Mouse (Mus musculus) liver, adult 2 months (tissue): Measurements from ENCODE around the gene Ppm1l. TPM values are rescaled to one million over a fixed set of nuclear protein-coding genes. Genes with fewer than 3 reads are reported as not detected.
A peak's percentile ranks its signal among the peaks of the same experiment; 100 is the strongest.
"Not testable (repeated sequence)": the region's sequence is repeated elsewhere in the genome, so short reads cannot be mapped to it uniquely, and the experiment has no call there.

Source experiments
- DNase-seq: peaks from one replicate; pipeline ENCODE4 v3.0.0-alpha.2; 2011; ENCODE audit warnings: low read depth, low spot score; ENCODE audit errors: extremely low read depth
- H3K27ac ChIP-seq: fragments of 200-500 bp; replicated peaks from 2 replicates; pipeline ENCODE4 v1.5.1; 2012; ENCODE audit warnings: low read depth, mild to moderate bottlenecking, control low read depth, inconsistent platforms, low read length; ENCODE audit not compliant: insufficient read depth
- H3K27me3 ChIP-seq: fragments of 200-500 bp; 2 replicates; pipeline ENCODE4 v1.6.1; 2012; ENCODE audit warnings: mild to moderate bottlenecking, moderate library complexity, low read length, inconsistent platforms; ENCODE audit not compliant: control insufficient read depth, insufficient read depth
- H3K36me3 ChIP-seq: fragments of 200-500 bp; 2 replicates; pipeline ENCODE4 v1.6.1; 2012; ENCODE audit warnings: low read length, inconsistent platforms; ENCODE audit not compliant: control insufficient read depth, insufficient read depth
- H3K4me1 ChIP-seq: fragments of 200-500 bp; 2 replicates; pipeline ENCODE4 v1.6.1; 2011; ENCODE audit warnings: low read length; ENCODE audit not compliant: control insufficient read depth, insufficient read depth
- H3K4me3 ChIP-seq: fragments of 200-500 bp; 2 replicates; pipeline ENCODE4 v1.5.1; 2011; ENCODE audit warnings: low read depth, mild to moderate bottlenecking, control low read depth, low read length, moderate library complexity; ENCODE audit not compliant: insufficient read depth
- H3K79me2 ChIP-seq: fragments of 200-500 bp; 2 replicates; pipeline ENCODE4 v1.6.1; 2012; ENCODE audit warnings: inconsistent platforms, mild to moderate bottlenecking, low read length, moderate library complexity; ENCODE audit not compliant: control insufficient read depth, insufficient read depth
- H3K9ac ChIP-seq: fragments of 200-500 bp; 2 replicates; pipeline ENCODE4 v1.6.1; 2012; ENCODE audit warnings: low read depth, mild to moderate bottlenecking, control low read depth, inconsistent platforms, low read length
- CTCF ChIP-seq: fragments of 200-500 bp; IDR thresholded peaks from 2 replicates; pipeline ENCODE4 v1.5.1; 2011; ENCODE audit warnings: low read depth, low read length, control low read depth
- POLR2A ChIP-seq: fragments of 200-500 bp; IDR thresholded peaks from 2 replicates; pipeline ENCODE4 v1.6.1; 2011; ENCODE audit warnings: low read length, control low read depth; ENCODE audit not compliant: insufficient read depth; ENCODE audit errors: extremely low read depth
- WGBS: fragments of 180-500 bp; shearing (Covaris S2); methylation state at CpG from one replicate; pipeline ENCODE4 v1.1.7; 2018; 5-methylcytosine and 5-hydroxymethylcytosine counted together
- polyA plus RNA-seq: library from polyadenylated mRNA; depleted of rRNA; stranded (reverse); fragments of >200 nt; gene quantifications from 2 replicates; pipeline ENCODE4 v1.2.3, GENCODE M21; 2012
- total RNA-seq: library from RNA; depleted of rRNA; stranded (reverse); fragments of >200 nt; gene quantifications from 2 replicates; pipeline ENCODE4 v1.2.3, GENCODE M21; 2014

Gene Ppm1l
- total and polyA plus RNA-seq, 2 experiments = 1.9 to 3.3 TPM

- no peaks in the 10 kb centered on the region for H3K36me3 ChIP-seq
- no peak overlapping the region for H3K27ac ChIP-seq
- DNase-seq = no peak
- H3K79me2 ChIP-seq = no peaks in the 10 kb centered on the region; the same call in 1 of the 2 replicates
- H3K9ac ChIP-seq = no peak overlapping the region
- 80% methylated on average over 4 of the region's 4 CpGs for WGBS
- no peaks in the 10 kb centered on the region for H3K27me3 ChIP-seq
- no peak for TF ChIP-seq POLR2A
- no peak for TF ChIP-seq CTCF
- H3K4me1 ChIP-seq = no peaks in the 10 kb centered on the region
- H3K4me3 ChIP-seq = no peak overlapping the region
These were observed 64.6 kb downstream of the Ppm1l start for GRCm38 (mm10) chr3:69381213-69381612.

- WGBS = 82% methylated on average over 10 of the region's 10 CpGs
- not testable (repeated sequence) for H3K27ac ChIP-seq, H3K27me3 ChIP-seq
These were observed 75.2 kb downstream of the Ppm1l start for GRCm38 (mm10) chr3:69391834-69392233.

GRCm38 (mm10) chr3:69392298-69392697 lies 75.6 kb downstream of the Ppm1l start:
- peak; percentile 74 for DNase-seq
- 48% methylated on average over 5 of the region's 5 CpGs for WGBS
- H3K9ac ChIP-seq = no peak overlapping the region
- TF ChIP-seq CTCF (no peak), POLR2A (no peak)
- peaks cover 8% of the 10 kb centered on the region for H3K4me1 ChIP-seq
- H3K79me2 ChIP-seq = 0 out of 2 replicates have a peak, but pooled peaks cover 3% of the 10 kb centered on the region
- no peaks in the 10 kb centered on the region for H3K36me3 ChIP-seq
- no peak overlapping the region for H3K4me3 ChIP-seq
- H3K27me3 ChIP-seq = no peaks in the 10 kb centered on the region
- peak overlapping the region; percentile 47; the same call in 1 of the 2 replicates for H3K27ac ChIP-seq

More at GRCm38 (mm10) chr3:69391834-69392233, 75.2 kb downstream of the Ppm1l start:
- H3K4me3 ChIP-seq, DNase-seq, H3K4me1 ChIP-seq, H3K79me2 ChIP-seq, H3K9ac ChIP-seq, H3K36me3 ChIP-seq: not testable (repeated sequence)

GRCm38 (mm10) chr3:69393079-69393478 lies 76.4 kb downstream of the Ppm1l start:
- H3K27me3 ChIP-seq = no peaks in the 10 kb centered on the region
- no peaks in the 10 kb centered on the region for H3K36me3 ChIP-seq
- H3K27ac ChIP-seq = peak overlapping the region; percentile 47; the same call in 1 of the 2 replicates
- H3K4me3 ChIP-seq = no peak overlapping the region
- 45% methylated on average over 9 of the region's 9 CpGs for WGBS
- peak; percentile 86 for DNase-seq
- 0 out of 2 replicates have a peak, but pooled peaks cover 3% of the 10 kb centered on the region for H3K79me2 ChIP-seq
- TF ChIP-seq POLR2A = no peak
- no peak for TF ChIP-seq CTCF
- no peak overlapping the region for H3K9ac ChIP-seq
- peaks cover 8% of the 10 kb centered on the region for H3K4me1 ChIP-seq

- TF ChIP-seq POLR2A (no peak), CTCF (no peak)
- 32% methylated on average over 3 of the region's 3 CpGs for WGBS
- H3K4me3 ChIP-seq = no peak overlapping the region
- H3K9ac ChIP-seq = no peak overlapping the region
- H3K27ac ChIP-seq = no peak overlapping the region
- H3K4me1 ChIP-seq = peaks cover 8% of the 10 kb centered on the region
- no peaks in the 10 kb centered on the region for H3K27me3 ChIP-seq
- H3K79me2 ChIP-seq = 0 out of 2 replicates have a peak, but pooled peaks cover 3% of the 10 kb centered on the region
- peak; percentile 87 for DNase-seq
- no peaks in the 10 kb centered on the region for H3K36me3 ChIP-seq
These were observed 77.3 kb downstream of the Ppm1l start for GRCm38 (mm10) chr3:69393991-69394390.

- no peak overlapping the region for H3K27ac ChIP-seq
- H3K4me3 ChIP-seq = no peak overlapping the region
- H3K36me3 ChIP-seq = no peaks in the 10 kb centered on the region
- 88% methylated on average over 5 of the region's 5 CpGs for WGBS
- no peak overlapping the region for H3K9ac ChIP-seq
- 0 out of 2 replicates have a peak, but pooled peaks cover 3% of the 10 kb centered on the region for H3K79me2 ChIP-seq
- H3K4me1 ChIP-seq = peaks cover 8% of the 10 kb centered on the region
- no peak for DNase-seq
- TF ChIP-seq CTCF = 0 out of 2 replicates have a peak, but pooled peaks have one; percentile 2
- TF ChIP-seq POLR2A = no peak
- no peaks in the 10 kb centered on the region for H3K27me3 ChIP-seq
These were observed 78.4 kb downstream of the Ppm1l start for GRCm38 (mm10) chr3:69395084-69395483.
